Mouse (Mus musculus): ENCODE results near the gene Olfr545. TPM values are rescaled to one million over a fixed set of nuclear protein-coding genes. Genes with fewer than 3 reads are reported as not detected.

The Olfr545 gene
- polyA plus RNA-seq (2014; fragmentation: Nextera tagmentation; extraction: Ambion mirVana) = not detected in 2 replicates

DNA sequence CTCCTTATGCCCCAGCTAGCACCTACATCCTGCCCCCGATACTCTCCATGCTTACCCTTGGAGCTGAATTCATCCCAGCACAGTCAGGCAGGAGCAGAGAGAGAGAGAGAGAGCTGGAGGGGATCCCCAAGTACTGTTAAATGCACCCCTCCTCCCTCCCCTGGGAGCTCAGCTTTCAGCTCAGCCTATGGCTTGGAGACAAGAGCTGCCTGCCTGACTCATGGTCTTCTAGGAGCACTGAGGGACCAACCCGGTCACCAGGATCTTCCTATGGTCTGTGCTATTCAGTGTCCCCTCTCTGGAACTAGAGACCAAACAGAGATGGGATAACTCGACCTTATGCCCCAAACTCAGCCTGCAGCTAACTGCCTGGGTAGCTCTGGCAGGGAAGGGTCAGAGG, at the start of gene Olfr545:
TSS of gene Olfr545 (minus strand) at position 101 of the 400 bp plus-strand sequence.
- ATAC-seq (replicated peaks; ENCODE audit: insufficient number of reproducible peaks, low FRiP score, low TSS enrichment) = no peak

GRCm38 (mm10) chr7:102541251-102541650, 41.9 kb upstream of the Olfr545 start:
- Histone ChIP-seq H3K4me1 (ENCODE audit: control insufficient read depth, insufficient read depth, low read length) (no peaks in the 10 kb centered on the region), H3K27ac (ENCODE audit: low read depth, low read length) (no peak overlapping the region), H3K36me3 (ENCODE audit: control insufficient read depth, insufficient read depth, low read length) (no peaks in the 10 kb centered on the region), H3K9ac (ENCODE audit: low read depth, low read length) (no peak overlapping the region), H3K27me3 (ENCODE audit: control insufficient read depth, insufficient read depth, low read length) (no peaks in the 10 kb centered on the region), H3K4me3 (ENCODE audit: low read depth, low read length) (no peak overlapping the region), H3K9me3 (replicated peaks; ENCODE audit: control insufficient read depth, low read length) (no peaks in the 10 kb centered on the region), H3K4me2 (no peak overlapping the region)
- whole genome bisulfite sequencing (ENCODE audit: insufficient replicate concordance) = 46% methylated on average over 3 of the region's 3 CpGs
- ATAC-seq (replicated peaks; ENCODE audit: insufficient number of reproducible peaks, low FRiP score, low TSS enrichment) = no peak

More for the DNA sequence above, at the start of gene Olfr545:
- H3K4me1 ChIP-seq (ENCODE audit: control insufficient read depth, insufficient read depth, low read length) = no peaks in the 10 kb centered on the region
- 63% methylated on average over 3 of the region's 3 CpGs for WGBS (ENCODE audit: insufficient replicate concordance)
- no peak within 1 kb of the TSS for H3K27ac ChIP-seq (ENCODE audit: low read depth, low read length)
- H3K36me3 ChIP-seq (ENCODE audit: control insufficient read depth, insufficient read depth, low read length) = no peaks in the 10 kb centered on the region
- H3K9me3 ChIP-seq (replicated peaks; ENCODE audit: control insufficient read depth, low read length) = no peaks in the 10 kb centered on the region
- no peak within 1 kb of the TSS for H3K4me2 ChIP-seq
- no peak within 1 kb of the TSS for H3K9ac ChIP-seq (ENCODE audit: low read depth, low read length)
- H3K27me3 ChIP-seq (ENCODE audit: control insufficient read depth, insufficient read depth, low read length) = no peaks in the 10 kb centered on the region
- no peak within 1 kb of the TSS for H3K4me3 ChIP-seq (ENCODE audit: low read depth, low read length)

DNA sequence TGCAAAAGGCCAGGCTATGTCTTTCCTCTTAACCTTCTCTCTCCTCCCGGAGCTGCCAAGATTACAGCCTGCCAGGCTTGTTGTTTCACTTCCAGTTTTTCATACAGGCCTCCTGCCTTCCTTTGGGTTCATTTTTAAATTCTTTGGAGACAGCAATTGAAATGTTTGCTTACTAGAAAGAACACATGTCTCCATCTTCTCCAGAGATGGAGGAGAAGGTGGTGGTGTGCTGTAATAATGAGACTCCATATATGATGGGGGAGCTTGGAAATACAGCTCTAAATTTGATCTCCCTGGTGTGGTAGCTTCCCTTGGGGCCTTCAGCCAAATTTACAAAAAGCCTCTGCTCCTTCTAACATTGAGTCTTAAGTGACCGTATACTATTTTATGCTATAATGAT, 41.2 kb upstream of the Olfr545 start, which contains the start of gene Olfr548-ps1:
TSS of gene Olfr548-ps1 (plus strand) at position 301 of the 400 bp plus-strand sequence.
- Histone ChIP-seq H3K9ac (ENCODE audit: low read depth, low read length) (no peak within 1 kb of the TSS), H3K4me3 (ENCODE audit: low read depth, low read length) (no peak within 1 kb of the TSS), H3K9me3 (replicated peaks; ENCODE audit: control insufficient read depth, low read length) (no peaks in the 10 kb centered on the region), H3K27me3 (ENCODE audit: control insufficient read depth, insufficient read depth, low read length) (no peaks in the 10 kb centered on the region), H3K36me3 (ENCODE audit: control insufficient read depth, insufficient read depth, low read length) (no peaks in the 10 kb centered on the region), H3K27ac (ENCODE audit: low read depth, low read length) (no peak within 1 kb of the TSS), H3K4me2 (no peak within 1 kb of the TSS), H3K4me1 (ENCODE audit: control insufficient read depth, insufficient read depth, low read length) (no peaks in the 10 kb centered on the region)
- no peak for ATAC-seq (replicated peaks; ENCODE audit: insufficient number of reproducible peaks, low FRiP score, low TSS enrichment)
- 68% methylated on average over 2 of the region's 2 CpGs for WGBS (ENCODE audit: insufficient replicate concordance)

DNA sequence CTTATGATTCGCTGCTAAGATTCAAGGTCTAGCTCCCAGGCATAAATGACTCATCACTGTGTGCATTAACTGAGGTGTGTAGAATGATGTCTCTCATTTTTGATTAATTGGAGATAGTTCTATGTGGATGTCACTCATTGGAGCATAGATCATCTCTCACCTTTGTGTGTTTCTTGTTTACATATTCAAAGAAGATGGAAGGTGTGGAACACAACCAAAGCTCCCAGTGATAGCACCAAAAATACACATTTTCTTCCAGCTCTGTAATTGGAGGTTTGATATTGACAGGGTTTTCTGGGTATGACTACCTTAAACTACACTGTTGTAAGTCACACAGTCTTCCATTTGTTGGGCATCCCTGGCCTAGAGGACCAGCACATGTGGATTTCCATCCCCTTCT, 35.1 kb upstream of the Olfr545 start, which contains the start of gene Olfr547:
TSS of gene Olfr547 (plus strand) at position 301 of the 400 bp plus-strand sequence.
- H3K4me2 ChIP-seq = no peak within 1 kb of the TSS
- no peak within 1 kb of the TSS for H3K9ac ChIP-seq (ENCODE audit: low read depth, low read length)
- H3K27ac ChIP-seq (ENCODE audit: low read depth, low read length) = no peak within 1 kb of the TSS
- no peaks in the 10 kb centered on the region for H3K27me3 ChIP-seq (ENCODE audit: control insufficient read depth, insufficient read depth, low read length)
- no peaks in the 10 kb centered on the region for H3K9me3 ChIP-seq (replicated peaks; ENCODE audit: control insufficient read depth, low read length)
- ATAC-seq (replicated peaks; ENCODE audit: insufficient number of reproducible peaks, low FRiP score, low TSS enrichment) = no peak
- no peaks in the 10 kb centered on the region for H3K4me1 ChIP-seq (ENCODE audit: control insufficient read depth, insufficient read depth, low read length)
- H3K36me3 ChIP-seq (ENCODE audit: control insufficient read depth, insufficient read depth, low read length) = no peaks in the 10 kb centered on the region
- H3K4me3 ChIP-seq (ENCODE audit: low read depth, low read length) = no peak within 1 kb of the TSS
- 67% methylated on average over 1 of the region's 1 CpGs for WGBS (ENCODE audit: insufficient replicate concordance)

- Histone ChIP-seq H3K4me2 (no peak overlapping the region), H3K36me3 (ENCODE audit: control insufficient read depth, insufficient read depth, low read length) (no peaks in the 10 kb centered on the region), H3K27ac (ENCODE audit: low read depth, low read length) (no peak overlapping the region), H3K4me3 (ENCODE audit: low read depth, low read length) (no peak overlapping the region), H3K4me1 (ENCODE audit: control insufficient read depth, insufficient read depth, low read length) (no peaks in the 10 kb centered on the region), H3K9ac (ENCODE audit: low read depth, low read length) (no peak overlapping the region), H3K9me3 (replicated peaks; ENCODE audit: control insufficient read depth, low read length) (no peaks in the 10 kb centered on the region), H3K27me3 (ENCODE audit: control insufficient read depth, insufficient read depth, low read length) (no peaks in the 10 kb centered on the region)
- WGBS (ENCODE audit: insufficient replicate concordance) = 67% methylated on average over 1 of the region's 1 CpGs
- no peak for ATAC-seq (replicated peaks; ENCODE audit: insufficient number of reproducible peaks, low FRiP score, low TSS enrichment)
Observed at GRCm38 (mm10) chr7:102529052-102529451, 29.7 kb upstream of the Olfr545 start.

- Histone ChIP-seq H3K9ac (ENCODE audit: low read depth, low read length) (no peak overlapping the region), H3K27ac (ENCODE audit: low read depth, low read length) (no peak overlapping the region), H3K4me2 (no peak overlapping the region), H3K4me3 (ENCODE audit: low read depth, low read length) (no peak overlapping the region), H3K36me3 (ENCODE audit: control insufficient read depth, insufficient read depth, low read length) (no peaks in the 10 kb centered on the region), H3K9me3 (replicated peaks; ENCODE audit: control insufficient read depth, low read length) (no peaks in the 10 kb centered on the region), H3K27me3 (ENCODE audit: control insufficient read depth, insufficient read depth, low read length) (peaks cover 7% of the 10 kb centered on the region; the same call in 1 of the 2 replicates), H3K4me1 (ENCODE audit: control insufficient read depth, insufficient read depth, low read length) (no peaks in the 10 kb centered on the region)
- 72% methylated on average over 2 of the region's 2 CpGs for WGBS (ENCODE audit: insufficient replicate concordance)
- no peak for ATAC-seq (replicated peaks; ENCODE audit: insufficient number of reproducible peaks, low FRiP score, low TSS enrichment)
Observed at GRCm38 (mm10) chr7:102517051-102517335, 17.6 kb upstream of the Olfr545 start.

- H3K27me3 ChIP-seq (ENCODE audit: control insufficient read depth, insufficient read depth, low read length) = peaks cover 10% of the 10 kb centered on the region; the same call in 1 of the 2 replicates
- no peak overlapping the region for H3K27ac ChIP-seq (ENCODE audit: low read depth, low read length)
- no peaks in the 10 kb centered on the region for H3K36me3 ChIP-seq (ENCODE audit: control insufficient read depth, insufficient read depth, low read length)
- no peak overlapping the region for H3K9ac ChIP-seq (ENCODE audit: low read depth, low read length)
- no peaks in the 10 kb centered on the region for H3K4me1 ChIP-seq (ENCODE audit: control insufficient read depth, insufficient read depth, low read length)
- 65% methylated on average over 10 of the region's 10 CpGs for WGBS (ENCODE audit: insufficient replicate concordance)
- ATAC-seq (replicated peaks; ENCODE audit: insufficient number of reproducible peaks, low FRiP score, low TSS enrichment) = no peak
- H3K4me3 ChIP-seq (ENCODE audit: low read depth, low read length) = no peak overlapping the region
- H3K9me3 ChIP-seq (replicated peaks; ENCODE audit: control insufficient read depth, low read length) = no peaks in the 10 kb centered on the region
- H3K4me2 ChIP-seq = no peak overlapping the region
Observed at GRCm38 (mm10) chr7:102516261-102517050, 17.1 kb upstream of the Olfr545 start.

DNA sequence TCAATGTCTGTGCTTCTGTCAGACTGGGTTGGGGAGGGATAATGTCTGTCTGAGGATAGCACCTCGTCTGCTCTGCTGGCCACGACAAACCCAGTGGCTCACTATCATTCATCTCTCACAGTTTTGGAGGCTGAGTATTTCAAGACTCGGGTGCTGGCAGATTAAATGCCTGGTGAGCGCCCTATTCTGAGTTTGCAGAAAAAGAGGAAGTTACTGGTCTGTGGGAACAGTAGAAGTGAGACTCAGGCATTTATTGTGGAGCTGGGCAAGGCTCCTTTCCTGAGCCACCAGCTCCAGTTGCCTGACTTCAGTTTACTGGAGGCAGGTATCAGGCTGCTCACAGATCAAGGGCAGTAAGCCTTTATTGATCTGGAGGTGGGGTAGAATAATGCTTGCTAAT, 14.8 kb upstream of the Olfr545 start:
- Histone ChIP-seq H3K9ac (ENCODE audit: low read depth, low read length) (no peak overlapping the region), H3K27me3 (ENCODE audit: control insufficient read depth, insufficient read depth, low read length) (peaks cover 10% of the 10 kb centered on the region; the same call in 1 of the 2 replicates), H3K27ac (ENCODE audit: low read depth, low read length) (no peak overlapping the region), H3K9me3 (replicated peaks; ENCODE audit: control insufficient read depth, low read length) (no peaks in the 10 kb centered on the region), H3K4me2 (no peak overlapping the region), H3K4me3 (ENCODE audit: low read depth, low read length) (no peak overlapping the region), H3K36me3 (ENCODE audit: control insufficient read depth, insufficient read depth, low read length) (no peaks in the 10 kb centered on the region), H3K4me1 (ENCODE audit: control insufficient read depth, insufficient read depth, low read length) (no peaks in the 10 kb centered on the region)
- ATAC-seq (replicated peaks; ENCODE audit: insufficient number of reproducible peaks, low FRiP score, low TSS enrichment) = no peak
- 30% methylated on average over 4 of the region's 4 CpGs for WGBS (ENCODE audit: insufficient replicate concordance)
